Mouse (Mus musculus) kidney, postnatal 25 days (tissue): ENCODE measurements around the gene Pelp1.
A peak's percentile ranks its signal among the peaks of the same experiment; 100 is the strongest.
"Not testable (repeated sequence)": the region's sequence is repeated elsewhere in the genome, so short reads cannot be mapped to it uniquely, and the experiment has no call there.

Experiments used
- DNase-seq, 2 experiments: peaks; one replicate each; pipeline ENCODE4 v3.0.0; 2021; ENCODE audit warnings: mixed read lengths in 2 of 2

The Pelp1 gene

DNA sequence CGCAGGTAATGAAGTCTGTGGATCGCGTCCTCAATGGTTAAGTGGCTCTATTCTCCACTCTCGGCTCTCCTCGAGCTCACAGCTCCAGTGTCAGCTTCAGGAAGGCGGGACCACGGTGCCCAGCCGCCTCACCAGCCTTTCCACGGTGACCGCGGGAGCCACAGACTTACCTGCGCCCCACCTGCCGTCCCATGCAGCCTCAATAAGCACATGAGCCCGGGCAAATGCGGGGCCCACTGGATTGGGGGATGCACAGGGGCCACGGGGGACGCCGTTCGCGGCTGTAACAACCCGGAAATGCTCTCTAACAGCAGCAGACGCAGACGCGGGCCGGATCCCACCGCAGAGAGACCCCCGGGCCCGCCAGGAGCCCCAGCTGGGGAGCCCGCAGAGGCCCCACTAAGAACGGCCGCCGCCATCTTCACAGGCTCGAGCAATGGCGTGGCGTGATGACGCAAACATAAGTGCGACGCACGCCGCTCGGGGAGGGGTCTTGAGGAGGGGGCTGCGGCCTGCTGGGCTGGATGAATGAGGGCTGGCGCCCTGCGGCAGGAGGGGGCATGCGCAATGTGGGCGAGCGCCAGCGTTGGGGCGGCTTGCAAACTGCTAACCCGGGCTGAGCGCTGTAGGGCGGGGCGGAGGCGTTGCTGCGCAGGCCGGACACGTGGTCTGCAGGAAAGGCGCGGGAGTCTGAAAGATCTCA lies at the start of gene Pelp1:
Pelp1 (minus strand) TSS at position 438 of the 703 bp plus-strand sequence.
- DNase-seq = peak; percentile 80 to 91

DNA sequence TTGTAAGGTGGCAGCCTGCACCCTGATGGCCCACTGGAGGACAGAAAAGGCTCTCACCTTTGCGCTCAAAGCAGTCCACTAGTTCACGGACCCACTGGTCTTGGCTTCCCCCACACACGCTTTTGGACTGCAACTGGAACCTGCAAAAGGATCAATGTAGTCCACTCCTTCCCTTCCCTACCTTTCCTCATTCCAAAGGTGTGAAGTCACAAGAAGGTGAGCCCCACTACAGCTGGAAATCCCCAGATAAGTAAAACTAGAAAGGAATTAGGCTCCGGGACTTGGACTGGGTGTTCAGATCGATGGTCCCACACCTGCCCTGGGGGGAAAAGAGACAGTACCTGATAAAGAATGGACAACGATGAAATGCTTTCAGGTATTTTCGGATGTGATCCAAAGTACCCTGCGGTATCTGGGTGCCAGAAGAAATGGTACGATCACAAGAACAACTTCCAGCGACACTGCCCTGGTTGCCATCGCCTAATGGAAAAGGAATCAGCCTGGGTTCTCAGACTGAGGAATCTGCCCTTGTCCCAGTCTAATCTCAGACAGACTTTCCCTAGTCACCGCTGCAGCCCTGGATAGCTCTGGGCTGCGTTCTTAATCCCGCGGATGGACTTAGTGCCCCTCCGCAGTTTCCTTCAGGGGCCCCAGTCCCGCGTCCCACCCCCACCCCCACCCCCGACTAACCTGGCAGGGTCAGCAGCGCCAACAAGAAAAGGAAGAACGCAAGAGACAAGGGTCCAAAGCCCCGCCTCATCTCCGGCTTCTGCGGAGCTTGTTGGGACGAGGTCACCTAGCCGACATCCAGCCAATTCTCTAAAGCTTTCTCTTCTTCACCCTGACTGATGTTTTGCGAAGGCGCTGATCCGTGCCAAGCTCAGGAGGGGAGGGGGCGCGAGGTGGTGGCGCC lies 49.1 kb upstream of the Pelp1 start, which contains the start of gene Zmynd15:
Zmynd15 (plus strand) TSS at position 746 of the 913 bp plus-strand sequence.
- peak in 1 of 2 experiments; percentile 34 for DNase-seq

DNA sequence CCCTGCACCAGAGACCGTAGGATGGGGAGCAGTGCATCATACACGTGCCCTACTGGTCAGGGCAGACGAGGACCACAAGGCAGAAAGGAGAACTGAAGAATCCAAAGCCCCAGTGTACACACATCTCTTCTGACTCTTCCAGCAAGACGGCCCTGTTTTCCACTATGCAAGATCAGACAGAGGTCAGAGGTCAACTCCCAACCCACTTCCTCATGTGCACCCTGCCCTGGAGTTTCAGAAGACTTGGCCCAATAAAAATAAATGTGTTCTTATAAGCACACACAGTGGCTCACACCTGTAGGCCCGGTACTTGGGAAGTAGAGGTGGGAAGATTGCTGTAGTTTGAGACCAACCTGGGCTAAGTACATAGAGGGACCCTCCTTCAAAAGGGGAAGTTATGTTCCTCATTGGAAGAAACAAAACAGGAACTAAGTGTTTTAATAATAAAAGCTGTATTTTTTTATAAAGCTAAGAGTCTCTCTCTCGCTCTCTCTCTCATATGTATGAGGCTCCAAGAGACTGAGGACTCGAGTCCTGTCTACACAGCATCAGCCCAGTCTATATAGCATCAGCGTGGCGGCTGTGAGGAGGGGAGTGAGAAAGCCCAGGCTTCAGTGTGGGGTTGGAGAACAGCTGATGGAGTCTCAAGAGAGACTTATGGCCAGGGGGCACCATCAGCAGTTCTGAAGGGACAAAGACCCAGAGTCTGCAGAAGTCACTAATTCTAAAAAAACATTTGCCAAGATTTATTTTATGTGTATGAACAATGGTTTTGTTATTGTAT lies 43.6 kb upstream of the Pelp1 start:
- peak in 1 of 2 experiments; percentile 36 for DNase-seq

DNA sequence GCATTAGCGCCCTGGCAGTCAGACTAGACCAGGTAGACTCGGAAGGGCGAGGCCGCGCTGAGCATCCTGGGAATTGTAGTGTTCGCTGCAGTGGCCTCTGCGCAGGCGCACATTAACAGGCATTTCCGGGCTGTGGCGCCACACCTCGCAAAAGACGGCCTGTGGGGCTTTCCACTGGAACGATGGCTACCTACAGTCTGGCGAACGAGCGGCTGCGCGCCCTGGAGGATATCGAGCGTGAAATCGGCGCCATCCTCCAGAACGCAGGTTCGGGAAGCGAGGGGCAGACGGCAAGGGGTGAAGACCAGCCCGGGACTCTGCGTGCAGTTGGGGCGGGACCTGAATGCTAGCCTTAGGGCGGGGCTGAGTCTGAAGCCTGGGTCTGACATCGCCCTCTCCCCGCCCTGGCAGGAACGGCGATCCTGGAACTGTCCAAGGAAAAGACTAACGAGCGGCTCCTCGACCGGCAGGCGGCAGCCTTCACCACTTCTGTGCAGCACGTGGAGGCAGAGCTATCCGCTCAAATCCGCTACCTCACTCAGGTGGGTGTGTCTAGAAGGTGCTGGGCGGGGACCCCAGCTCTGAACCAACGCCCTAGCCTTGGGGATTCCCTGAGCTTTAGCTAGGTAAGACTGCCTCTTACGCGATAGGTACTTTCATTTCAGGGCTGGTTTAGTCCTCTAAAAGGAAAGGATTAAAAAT lies 42.1 kb upstream of the Pelp1 start, which contains the start of gene Med11:
Med11 (plus strand) TSS at position 123 of the 702 bp plus-strand sequence.
- peak; percentile 98 to 99 for DNase-seq

DNA sequence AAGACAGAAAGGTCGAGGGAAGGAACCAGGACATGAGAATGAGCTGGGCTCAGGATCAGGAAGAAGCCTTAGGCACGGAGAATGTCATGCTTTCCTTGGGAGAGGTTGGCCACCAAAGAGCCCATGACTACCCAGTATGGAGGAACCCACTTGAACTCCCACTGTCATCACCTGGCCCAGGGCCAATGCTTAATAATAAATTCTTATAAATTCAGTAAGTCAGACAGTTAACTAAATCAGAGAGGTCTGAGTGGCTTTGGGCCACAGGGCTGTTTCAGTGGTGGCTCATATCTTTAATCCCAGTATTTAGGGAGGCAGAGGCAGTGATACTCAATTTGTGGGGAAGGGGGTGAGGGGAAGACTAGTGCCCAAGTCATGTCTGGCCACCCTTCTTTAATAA lies 41.1 kb upstream of the Pelp1 start:
- no peak for DNase-seq

DNA sequence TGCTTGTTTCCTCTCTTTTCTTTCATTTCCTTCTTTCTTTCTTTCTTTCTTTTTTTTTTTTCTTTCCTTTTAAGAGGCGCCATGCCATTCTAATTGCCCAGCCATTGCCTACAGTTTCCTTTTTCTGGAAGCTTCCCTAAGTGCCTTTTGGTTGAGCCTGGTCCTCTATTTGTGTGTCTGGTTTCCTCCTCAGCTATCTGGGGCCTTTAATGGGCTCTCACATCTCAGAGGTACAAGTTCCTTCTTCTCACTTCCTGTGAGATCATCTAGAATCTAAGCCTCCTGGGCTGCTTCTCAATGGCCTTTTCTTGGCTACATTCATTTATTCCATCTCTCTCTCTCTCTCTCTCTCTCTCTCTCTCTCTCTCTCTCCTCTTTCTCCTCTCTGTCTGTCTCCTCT lies 37.5 kb upstream of the Pelp1 start:
- DNase-seq = no peak

DNA sequence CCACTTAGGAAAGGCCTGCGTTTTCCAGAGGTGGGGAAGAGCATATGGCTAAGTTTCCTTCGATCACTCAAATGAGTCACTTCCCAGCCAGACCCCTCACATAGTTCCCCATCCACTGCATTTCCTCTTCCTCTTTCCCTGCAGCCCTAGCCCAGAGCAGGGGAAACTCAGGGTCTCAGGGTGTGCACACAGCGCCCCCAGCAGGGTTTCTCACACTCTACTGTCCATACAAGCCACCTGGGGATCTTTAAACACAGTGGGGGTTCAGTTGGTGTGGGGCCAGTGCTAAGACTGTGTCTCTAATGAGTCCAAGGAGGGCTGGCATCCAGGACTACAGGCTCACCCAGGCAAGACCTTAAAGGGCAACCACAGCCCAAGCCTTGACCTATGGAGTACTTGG lies 36.9 kb upstream of the Pelp1 start:
- peak in 1 of 2 experiments; percentile 33 for DNase-seq

DNA sequence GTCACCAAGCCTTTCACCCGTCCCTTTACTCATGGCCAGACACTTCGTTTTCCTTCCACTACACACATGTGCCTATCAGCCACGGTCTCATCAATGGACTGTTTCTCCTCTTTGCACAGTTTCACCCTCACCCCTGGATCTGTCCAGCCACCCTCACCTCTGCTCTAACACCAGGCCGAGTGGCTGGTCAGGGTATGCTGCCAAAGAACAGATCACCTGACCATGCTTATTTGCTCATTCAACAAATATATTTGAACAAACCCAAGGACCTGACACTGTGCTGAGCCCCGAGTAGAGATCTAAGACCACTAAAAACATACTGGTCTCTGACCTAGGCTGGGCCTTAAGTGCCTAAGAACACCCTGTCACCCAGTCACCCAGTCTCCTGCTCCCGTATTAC lies 34.8 kb upstream of the Pelp1 start:
- peak in 1 of 2 experiments; percentile 35 for DNase-seq

DNA sequence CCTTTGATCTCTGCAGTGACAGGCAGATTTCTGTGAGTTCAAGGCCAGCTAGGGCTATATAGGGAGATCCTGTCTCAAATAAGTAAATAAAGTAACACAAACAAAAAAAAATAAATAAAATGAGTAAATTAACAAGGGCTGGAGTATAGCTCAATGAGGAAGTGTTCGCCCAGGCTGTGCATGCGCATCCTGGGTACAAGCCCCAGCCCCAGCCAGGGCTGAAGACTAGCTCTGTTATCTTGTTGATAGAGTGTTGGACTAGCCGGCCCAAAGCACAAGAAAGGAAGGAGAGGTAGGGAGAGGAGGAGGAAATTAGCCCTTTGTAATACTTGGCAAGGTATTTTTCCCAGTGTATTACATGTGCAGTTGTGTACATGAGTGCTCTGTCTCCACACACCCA lies 34.1 kb upstream of the Pelp1 start:
- no peak for DNase-seq

DNA sequence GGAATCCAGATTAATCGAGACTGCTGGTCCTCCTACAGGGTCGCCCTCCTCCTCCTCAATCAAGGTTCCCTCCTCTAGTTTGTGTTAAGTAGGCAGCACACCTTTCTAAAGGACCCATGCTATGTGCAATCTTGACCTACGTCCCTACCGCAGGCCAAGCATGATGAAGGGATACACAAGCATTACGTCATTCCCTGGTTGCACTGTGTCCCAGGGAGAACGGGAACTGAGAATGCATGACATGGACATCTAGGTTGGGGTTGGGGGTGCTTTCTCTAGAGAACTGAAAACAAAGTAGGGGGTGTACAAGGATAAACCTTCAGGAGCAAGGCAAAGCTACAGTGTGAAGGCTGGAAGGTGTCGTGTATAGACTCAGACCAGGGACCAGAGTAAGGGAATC lies 32.1 kb upstream of the Pelp1 start:
- DNase-seq = no peak

DNA sequence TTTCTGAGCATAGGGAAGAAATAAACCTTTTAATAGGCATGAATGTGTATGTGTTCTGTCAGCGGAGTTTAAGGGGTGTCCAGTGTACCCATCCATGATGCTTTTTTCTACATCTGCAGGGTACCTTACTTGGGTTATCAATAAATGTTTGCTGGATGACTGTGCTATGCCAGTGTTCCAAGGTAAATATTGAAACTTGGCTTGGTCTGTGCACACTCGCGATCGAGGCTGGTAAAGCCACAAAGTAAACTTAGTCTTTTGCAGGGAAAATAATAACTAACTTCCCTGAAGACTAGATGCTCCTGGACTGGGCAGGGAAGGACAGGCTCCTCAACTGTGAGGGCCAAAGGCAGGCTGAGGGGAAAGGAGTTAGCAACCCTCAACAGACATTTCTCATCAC lies 30.8 kb upstream of the Pelp1 start:
- DNase-seq = no peak

DNA sequence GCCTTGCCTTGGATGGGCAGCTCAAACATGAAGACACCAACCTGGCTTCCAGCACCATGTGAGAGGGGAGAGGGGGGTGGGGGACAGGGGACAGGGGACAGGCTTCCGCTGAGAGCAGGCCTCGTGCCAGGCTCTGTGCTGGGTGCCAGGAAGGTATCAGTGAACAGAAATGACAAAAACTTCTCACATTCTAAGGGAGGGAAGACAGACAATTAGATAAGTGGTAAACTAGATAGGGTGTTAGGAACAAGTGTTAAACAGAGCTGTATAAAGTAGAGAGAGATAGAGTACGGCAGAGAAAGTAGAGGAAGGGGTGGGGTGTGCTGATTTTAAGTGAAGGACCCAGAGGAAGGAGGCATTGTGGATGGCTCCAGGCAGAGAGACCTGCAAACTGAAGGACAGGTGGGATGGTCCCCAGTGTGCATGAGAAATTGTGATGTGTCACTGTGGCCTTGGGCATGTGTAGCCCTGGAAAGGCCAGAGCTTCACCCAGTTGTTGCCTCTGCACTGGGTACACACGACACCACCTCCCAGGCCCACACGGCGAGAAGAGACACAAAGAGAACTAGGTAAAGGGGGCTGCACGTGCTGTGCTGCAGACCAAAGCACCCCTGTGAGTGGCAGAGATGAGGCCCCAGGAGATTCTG lies 29.0 kb upstream of the Pelp1 start:
- no peak for DNase-seq

DNA sequence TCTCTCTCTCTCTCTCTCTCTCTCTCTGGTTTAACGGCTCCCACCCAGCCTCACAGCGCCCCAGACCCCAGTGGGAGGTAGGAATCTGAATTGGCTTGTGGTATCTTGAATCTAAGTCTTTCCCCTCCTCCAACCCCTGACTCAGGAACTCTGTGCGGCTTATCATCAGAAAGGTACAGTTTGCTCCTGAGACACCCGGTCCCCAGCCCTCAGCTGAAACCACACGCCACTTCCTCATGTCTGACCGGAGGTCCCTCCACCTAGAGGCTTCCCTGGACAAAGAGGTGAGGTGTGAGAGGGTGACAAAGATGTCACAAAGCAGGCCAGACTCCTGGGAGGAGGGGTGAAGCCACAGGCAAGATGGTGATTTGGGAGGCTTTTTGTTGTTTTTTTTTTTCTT lies 27.6 kb upstream of the Pelp1 start:
- DNase-seq = no peak

DNA sequence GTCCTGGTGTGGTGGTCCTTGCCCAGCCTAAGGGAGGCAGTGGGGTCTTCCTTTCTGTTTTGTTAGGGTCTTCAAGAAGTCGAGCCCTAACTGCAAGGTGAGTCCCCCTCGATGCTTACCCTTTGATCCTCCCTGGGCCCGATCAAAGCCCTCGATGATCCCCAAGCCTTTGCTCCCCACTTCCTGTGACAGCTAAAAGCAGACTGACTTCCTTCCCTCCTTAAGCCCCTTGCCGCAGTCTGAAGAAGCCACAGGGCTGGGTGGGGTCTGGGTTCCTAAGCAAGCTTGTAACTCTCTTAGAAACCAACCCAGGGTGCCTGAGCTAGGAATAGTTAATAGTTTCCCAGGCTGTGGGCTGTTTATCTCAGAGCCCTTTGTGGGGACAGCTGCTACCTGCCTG lies 25.6 kb upstream of the Pelp1 start:
- DNase-seq = no peak

DNA sequence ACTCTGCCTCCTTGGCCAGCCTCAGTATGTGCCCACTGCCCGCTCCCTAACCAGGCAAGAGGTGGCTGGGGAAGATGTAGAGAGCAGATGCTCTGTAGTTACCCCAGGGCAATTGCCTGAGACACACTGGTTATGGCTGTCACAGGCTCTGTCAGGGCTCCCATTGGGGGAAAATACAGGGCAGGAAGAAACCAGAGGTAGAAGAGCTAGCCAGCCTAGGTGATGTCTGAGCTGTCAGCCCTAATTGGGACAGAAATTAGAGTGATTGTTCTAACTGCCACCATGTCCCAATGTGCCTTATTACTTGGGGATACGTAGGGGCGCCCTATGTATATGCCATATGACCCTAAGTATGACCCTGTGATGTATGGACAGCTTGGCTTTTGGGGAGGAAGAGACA lies 24.1 kb upstream of the Pelp1 start:
- no peak for DNase-seq

DNA sequence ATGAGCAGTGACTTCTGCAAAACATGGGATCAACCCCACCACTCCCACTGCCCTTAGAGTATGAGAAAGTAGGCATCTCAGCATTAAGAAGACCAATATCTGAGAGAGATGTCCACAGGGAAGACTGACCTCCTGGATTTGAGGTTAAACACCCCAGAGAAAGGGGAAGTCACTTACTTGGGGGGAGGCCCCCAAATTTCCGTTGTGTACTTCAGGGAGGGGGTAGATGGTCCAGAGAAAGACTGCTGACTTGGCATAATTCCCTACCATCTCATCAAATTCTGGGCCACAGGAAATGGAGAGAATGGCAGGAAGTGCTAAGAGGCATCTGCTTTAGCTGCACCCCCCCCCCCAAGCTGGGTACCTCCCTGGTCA lies 23.7 kb upstream of the Pelp1 start:
- no peak for DNase-seq

DNA sequence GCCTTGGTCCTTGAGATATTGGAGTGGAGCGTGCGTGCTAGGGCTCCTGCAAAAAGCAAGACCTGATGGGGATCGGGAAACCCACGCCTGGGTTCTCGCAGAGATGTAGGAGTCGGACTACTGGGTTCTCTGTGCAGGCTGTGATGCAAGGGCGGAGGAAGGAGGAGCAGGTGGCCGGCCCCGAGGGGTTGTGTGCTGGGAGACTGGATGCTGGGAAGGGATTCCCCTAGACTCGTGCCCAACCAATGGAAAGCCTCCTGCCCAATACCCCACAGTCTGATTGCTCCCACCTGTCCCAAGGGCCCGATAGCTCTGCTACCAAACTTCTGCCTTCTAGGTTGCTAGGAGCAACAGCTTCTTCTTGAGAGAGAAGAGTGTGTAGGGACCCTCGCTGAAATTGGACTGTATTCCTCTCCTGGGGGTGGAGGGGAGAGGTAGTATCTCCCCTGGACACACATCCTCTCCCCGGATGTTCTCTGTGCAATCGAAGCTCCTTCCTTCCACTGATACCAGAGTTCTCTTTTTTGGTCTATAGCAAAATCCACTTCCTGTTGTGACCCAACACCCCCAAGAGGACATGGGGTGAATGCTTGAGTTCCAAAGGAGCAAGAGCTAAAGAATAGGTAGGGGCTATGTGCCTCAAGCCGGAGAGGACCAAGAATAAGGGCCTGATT lies 23.2 kb upstream of the Pelp1 start:
- peak in 1 of 2 experiments; percentile 23 for DNase-seq

DNA sequence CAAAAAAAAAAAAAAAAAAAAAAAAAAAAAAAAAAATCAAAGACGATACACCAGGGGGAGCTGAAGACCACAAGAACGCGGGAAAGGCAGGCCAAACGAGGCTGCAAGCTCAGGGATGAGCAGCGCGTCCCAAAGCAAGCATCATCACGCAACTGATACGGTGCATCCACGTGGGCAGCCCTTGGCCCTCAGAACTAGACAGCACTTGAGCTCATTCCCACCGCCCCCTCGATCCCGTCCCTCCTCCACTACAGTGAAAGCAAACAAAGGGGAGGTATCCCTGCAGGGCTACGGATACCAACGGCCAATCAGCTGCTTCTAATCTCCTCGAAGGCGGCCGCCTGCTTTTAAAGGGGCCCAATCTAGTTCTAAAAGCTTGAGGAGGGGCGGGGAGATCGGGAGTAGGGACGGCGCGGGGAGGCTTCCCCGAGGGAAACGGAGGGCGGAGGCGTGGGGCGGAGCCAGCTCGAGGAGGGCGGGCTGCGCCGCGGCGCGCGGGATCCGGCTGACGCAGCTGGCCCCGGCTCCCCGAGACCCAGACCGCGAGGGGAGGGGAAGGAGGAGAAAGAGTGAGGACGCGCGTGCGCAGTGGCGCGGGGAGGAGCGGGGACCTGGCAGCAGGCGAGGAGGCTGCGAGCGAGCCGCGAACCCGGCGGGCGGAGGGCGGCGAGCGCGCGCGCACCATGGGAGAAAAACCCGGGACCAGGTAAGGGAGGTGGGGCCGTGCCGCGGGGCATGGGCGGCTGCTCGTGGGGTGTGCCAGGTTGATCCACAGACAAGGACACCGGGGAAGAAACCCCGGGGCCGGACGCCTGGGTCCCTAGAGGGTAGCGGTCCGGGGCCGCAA lies 22.4 kb upstream of the Pelp1 start, which contains the start of gene Arrb2:
Arrb2 (plus strand) TSS at position 588 of the 847 bp plus-strand sequence.
- peak; percentile 96 to 98 for DNase-seq

DNA sequence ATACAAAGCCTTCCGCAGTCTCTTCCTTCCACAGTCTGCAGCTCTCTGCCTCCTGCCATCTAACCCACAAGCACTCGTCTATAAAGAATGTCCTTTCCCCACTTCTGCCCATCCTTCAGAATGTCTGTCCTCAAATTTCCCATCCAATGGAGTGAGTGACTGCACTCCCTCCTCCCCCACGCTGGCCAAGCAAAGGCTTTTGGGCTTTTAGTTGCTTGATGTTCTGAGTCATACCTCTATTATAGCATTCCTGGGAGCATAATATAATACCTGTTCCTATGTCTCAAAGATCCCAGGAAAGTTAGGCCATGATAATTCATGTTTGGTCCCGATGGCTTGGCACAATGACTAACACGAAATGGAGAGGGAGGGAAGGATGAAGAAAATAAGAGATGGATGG lies 21.7 kb upstream of the Pelp1 start:
- no peak for DNase-seq

DNA sequence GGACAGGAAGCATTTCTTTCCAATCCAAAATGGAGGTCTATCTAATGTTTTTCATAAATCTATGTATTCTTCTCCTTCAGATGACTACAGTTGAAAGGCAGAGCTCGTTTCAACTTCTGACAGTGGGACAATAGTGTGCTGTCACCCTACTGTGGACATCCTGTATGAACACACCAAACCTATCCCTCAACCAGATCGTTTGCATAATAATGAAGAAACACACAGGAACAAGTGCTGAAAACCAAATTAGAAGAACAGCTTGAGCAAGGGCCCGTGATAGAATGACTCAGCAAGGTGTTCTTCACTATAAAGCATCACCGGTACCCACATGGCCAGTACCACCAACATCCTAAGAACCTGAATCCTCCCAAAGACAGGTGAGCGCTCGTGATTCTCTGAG lies 16.8 kb upstream of the Pelp1 start:
- not testable (repeated sequence) for DNase-seq
